Mouse (Mus musculus) embryo, embryonic 10 days (tissue): ENCODE measurements around the gene Gm12216.
"Not testable (repeated sequence)": the region's sequence is repeated elsewhere in the genome, so short reads cannot be mapped to it uniquely, and the experiment has no call there.

Experiments
- DNase-seq: peaks from one replicate; pipeline ENCODE4 v3.0.0-alpha.2; 2015; ENCODE audit warnings: low spot score

Gm12216 gene

DNA sequence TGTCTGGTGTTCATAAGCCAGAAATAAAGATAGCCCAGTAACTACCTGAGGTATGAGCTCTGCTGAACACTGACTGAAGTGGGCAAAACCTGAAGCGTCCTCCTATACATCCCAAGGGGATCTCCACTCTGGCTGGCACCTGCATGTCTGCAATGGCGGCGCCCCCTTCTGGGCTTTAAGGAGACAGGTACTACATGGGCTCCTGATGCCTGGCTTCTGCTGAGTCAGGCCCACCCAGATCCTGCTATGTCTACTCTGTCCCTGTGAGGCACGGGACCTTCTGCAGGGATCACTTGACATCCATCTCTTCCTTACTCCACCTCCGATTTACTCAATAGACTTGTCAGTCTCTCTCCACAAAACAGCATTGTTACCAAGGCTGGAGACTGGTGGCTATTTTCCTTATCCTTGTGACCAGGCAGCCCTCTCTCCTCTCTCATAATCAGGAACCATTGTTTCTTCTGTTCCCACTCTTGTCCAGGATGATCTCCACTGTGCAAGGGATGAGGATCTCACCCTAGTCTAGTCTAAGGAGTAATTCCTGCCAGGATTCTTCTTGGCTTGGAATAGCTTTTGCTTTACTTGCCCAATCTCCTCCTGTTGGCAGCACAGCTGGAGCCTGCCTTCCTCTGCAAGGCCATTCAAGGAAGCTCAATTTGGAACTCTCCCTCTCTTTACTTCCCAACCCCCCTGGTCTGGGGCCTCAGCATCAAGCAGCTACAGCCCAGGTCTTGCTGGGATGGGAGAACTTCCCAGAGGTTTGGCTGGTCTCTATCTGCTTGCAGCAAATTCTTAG, 15.1 kb upstream of the Gm12216 start:
- not testable (repeated sequence) for DNase-seq

- no peak for DNase-seq
These were observed 12.9 kb upstream of the Gm12216 start for GRCm38 (mm10) chr11:53871786-53872507.

DNA sequence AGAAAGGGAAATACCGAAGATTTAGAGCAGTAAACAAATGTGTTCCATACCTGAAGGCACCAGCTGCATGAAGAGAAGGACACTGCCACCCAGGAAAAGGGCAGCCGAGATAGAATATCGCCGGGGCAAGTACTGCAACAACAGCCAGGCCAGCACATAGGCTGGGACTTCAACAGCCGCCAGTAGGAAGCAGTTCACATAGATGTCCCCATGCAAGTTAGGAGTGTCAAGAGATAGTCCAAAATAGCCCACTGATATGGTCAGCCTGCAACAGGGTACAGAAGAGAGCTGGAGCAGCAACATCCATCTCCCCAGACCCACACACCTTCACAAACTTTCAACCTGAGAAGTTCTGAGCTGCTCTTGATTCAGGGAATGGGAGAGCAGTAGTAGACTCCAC, 10.1 kb upstream of the Gm12216 start:
- no peak for DNase-seq

DNA sequence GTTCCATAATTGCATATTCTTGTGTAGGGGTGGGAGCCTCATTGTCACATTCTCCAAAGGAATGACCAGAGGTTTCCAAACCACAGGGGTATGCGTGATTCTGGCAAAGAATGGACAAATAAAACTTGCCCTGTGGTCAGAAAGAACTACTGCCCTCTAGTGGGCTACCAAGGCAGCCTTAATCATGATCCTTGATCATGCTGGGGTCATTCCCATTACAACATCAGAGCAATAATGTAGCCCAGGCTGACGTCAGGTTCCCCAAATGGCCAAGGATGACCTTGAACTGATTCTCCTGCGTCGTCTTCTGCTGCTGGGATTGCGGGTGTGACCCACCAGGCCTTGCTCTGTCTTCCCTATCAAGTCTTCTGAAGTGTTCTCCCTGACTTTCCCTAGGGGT, 9.3 kb upstream of the Gm12216 start:
- not testable (repeated sequence) for DNase-seq

DNA sequence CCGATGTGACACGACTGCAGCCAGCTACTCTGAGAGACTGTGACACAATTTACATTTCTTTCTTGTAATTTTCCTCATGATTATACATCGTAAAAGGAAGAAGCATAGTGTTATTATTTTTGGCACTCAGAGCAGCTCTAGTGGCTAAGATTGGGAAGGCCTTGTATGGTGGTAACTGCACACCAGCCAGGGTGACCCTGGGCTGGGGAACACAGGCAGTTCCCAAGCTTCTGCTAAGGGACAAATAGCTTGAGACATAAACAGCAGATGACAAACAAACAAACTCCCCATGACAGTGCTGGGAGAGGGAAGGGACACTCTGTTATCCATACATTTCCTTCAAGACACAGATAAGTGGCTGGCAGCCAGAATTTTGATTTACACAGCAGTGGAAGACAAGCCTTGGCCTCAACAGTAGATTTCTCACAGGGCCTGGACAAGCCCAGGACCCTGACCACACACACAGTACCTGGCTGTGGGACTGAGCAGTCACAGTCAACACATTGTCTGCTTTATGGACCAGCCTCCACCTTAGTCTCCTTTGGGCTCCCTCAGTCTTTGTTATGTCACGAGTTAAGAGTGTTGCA, 5.8 kb upstream of the Gm12216 start:
- DNase-seq, result not testable (repeated sequence)

GRCm38 (mm10) chr11:53860944-53861343, 1.9 kb upstream of the Gm12216 start:
- DNase-seq, result not testable (repeated sequence)

GRCm38 (mm10) chr11:53858058-53858760, 847 bp downstream of the Gm12216 start:
- DNase-seq, result no peak

DNA sequence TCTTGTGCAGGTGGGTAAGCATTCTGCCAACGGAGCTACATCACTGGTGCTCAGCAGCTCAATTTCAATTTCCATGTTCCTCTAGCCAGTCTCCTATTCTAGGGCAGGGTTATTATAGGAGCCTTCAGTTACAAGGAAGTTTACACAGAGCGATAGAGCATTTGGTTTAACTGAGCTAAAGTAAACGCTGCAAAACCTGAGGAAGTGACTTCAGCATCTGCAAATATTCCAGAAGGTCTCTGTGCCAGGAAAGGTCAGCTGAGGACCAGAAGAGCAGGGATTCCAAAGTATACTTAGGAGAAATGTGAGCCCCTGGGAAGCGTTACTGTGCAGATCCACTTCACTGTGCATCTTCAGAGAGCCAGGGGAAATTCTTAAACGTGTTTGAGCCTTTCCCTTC, 5.4 kb downstream of the Gm12216 start:
- no peak for DNase-seq

- DNase-seq, result no peak
These were observed 7.3 kb downstream of the Gm12216 start for GRCm38 (mm10) chr11:53851795-53852194.

GRCm38 (mm10) chr11:53849588-53850320, 9.3 kb downstream of the Gm12216 start:
- DNase-seq, result peak; percentile 79

DNA sequence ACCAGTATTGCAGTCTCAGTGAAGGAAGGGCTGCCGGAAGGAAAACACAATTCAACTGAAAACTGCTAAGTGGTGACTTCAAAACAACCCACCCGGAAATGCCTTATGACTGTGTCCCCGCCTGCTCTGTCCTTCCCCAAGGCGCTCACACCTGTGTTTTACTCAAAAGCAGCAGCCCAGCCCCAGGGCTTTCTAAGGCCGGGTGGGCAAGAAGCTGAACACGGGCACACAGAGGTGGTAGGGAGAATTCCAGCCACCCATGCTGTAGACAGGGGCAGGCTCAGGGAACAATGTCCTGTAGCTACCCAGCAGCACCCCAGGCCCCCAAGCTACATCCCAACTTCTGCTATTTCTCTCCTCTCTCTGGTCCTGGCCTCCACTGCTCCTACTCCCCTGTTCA, 13.4 kb downstream of the Gm12216 start:
- no peak for DNase-seq

- no peak for DNase-seq
These were observed 15.9 kb downstream of the Gm12216 start for GRCm38 (mm10) chr11:53843106-53843505.

DNA sequence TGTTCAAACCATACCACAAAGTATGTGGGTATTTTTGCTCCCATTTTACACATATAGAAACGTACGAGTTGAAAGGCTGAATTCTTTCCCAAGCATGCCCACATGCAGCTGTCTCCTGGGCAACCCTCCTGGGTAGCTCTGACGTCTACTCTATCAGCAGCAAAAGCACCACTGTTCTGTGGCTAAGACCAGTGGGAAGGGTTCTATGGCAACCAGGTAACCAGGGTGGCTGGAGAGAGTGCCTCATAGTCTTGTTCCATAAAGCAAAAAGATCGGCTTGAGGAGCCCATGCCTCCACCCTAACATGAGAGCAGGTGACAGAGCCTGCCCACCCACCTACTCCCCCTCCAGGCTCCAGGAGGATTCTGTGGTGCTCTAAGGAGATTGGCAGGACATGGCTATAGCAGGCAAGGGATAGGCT, 16.9 kb downstream of the Gm12216 start:
- DNase-seq, result no peak

- no peak for DNase-seq
These were observed 17.5 kb downstream of the Gm12216 start for GRCm38 (mm10) chr11:53841514-53841913.

- DNase-seq, result no peak
These were observed 19.1 kb downstream of the Gm12216 start for GRCm38 (mm10) chr11:53839663-53840642.

- no peak for DNase-seq
These were observed 19.9 kb downstream of the Gm12216 start for GRCm38 (mm10) chr11:53839147-53839546.

DNA sequence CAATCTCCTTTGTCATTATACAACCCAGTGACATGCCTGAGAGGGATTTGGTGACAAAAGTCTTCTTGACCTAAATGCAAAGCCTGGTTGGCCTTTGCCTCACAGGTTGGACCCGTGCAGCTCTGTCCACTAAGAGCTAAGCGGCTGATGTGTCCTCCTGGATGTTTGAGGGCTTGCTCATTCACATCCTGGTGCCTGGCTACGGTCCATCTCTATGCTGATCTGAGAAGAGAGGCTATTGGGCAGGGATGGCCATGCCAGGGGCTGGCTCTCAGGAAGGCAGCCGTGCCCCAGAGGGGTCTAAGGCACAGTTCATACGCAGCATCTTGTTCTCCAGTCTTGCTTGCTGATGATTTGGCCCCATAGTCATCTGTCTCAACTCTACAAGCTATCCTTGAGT, 21.3 kb downstream of the Gm12216 start:
- DNase-seq, result no peak

- DNase-seq, result no peak
These were observed 23.6 kb downstream of the Gm12216 start for GRCm38 (mm10) chr11:53835379-53836010.

DNA sequence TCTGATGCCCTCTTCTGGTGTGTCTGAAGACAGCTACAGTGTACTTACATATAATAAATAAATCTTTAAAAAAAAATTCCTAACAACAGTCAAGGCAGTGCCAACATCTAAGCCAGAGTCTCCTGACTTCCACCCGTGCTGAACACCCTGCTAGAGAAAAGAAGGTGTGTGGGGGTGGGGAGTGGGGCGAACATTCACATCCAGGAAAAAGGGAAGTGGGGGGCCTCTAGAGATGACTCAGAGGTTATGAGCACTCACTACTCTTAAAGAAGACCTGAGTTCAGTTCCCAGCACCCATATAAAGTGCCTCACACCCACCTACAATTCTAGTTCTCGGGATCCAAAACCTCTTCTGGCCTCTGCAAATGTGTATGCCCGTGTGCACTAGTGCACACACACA, 33.6 kb downstream of the Gm12216 start:
- DNase-seq, result no peak

DNA sequence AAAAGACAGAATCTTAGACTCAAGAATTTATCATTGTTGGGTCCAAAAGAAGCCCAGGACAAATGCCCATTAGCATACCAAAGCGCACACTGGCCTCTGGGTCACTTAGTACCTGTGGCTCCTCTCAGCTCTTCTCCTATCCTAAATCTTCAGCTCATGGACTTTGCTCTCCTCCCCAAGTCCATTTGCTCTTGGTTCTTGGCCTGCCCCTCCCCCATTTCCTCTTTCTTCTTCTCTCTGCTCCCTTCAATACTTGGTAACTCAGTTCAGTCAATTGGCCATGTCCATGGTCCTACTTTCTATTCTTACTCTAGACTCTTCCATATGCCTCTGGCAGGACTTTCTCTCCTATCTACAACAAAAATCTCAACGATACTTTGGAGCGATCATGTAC, 37.1 kb downstream of the Gm12216 start:
- no peak for DNase-seq
